ENCODE assay signal across 7 mouse cellular contexts in genomic region chr17:80563762-80564610, GRCm38 (mm10). TPM values are rescaled to one million over a fixed set of nuclear protein-coding genes. Genes with fewer than 3 reads are reported as not detected.
DNase-seq lines count a peak whose midpoint lies in the region; ATAC-seq and TF ChIP-seq lines count a peak whose summit lies in the region.
"Not testable (repeated sequence)": the region's sequence is repeated elsewhere in the genome, so short reads cannot be mapped to it uniquely, and the experiment has no call there.

No protein-coding gene starts in this region.

- WGBS in heart, embryonic 15.5 days: 86% methylated on average over 27 of the region's 27 CpGs
- 95% methylated on average over 27 of the region's 27 CpGs for WGBS in limb, embryonic 10.5 days

- not testable (repeated sequence) for H3K79me2 ChIP-seq in MEL (ENCODE audit: control insufficient read depth, insufficient read depth, low read length, poor library complexity)

- H3K9ac ChIP-seq in MEL (ENCODE audit: control insufficient read depth, low read depth, low read length, poor library complexity, severe bottlenecking): peak overlapping the region; percentile 80
- H3K9ac ChIP-seq in heart, embryonic 15.5 days: not testable (repeated sequence)

- not testable (repeated sequence) for H3K9me3 ChIP-seq in MEL (replicated peaks; ENCODE audit: insufficient read depth, low read length); heart, embryonic 15.5 days (replicated peaks); limb, embryonic 10.5 days (replicated peaks)

- TF ChIP-seq RAD21 in MEL (IDR thresholded peaks at IDR 0.05; ENCODE audit: low read depth, low read length): not testable (repeated sequence)

- peak; percentile 92 for DNase-seq in MEL (ENCODE audit: low read depth, low spot score)
- DNase-seq in limb, embryonic 10.5 days (ENCODE audit: low spot score): peak; percentile 9
- peak; percentile 19 for DNase-seq in lung, postnatal 10 days
- DNase-seq in naive thymus-derived CD4-positive, alpha-beta T cell, adult 2 months (ENCODE audit: low read depth): peak; percentile 89
- peak; percentile 75 for DNase-seq in splenic B cell, adult 2 months (ENCODE audit: low read depth, low spot score)

- H3K4me2 ChIP-seq in heart, embryonic 15.5 days: not testable (repeated sequence)

- peak overlapping the region; percentile 95 for H3K27ac ChIP-seq in MEL (ENCODE audit: control insufficient read depth, low read depth, low read length)
- H3K27ac ChIP-seq in heart, embryonic 15.5 days; limb, embryonic 10.5 days: not testable (repeated sequence)

- ATAC-seq in erythroblast, adult 5-6 weeks (replicated peaks; ENCODE audit: low FRiP score, poor library complexity, severe bottlenecking): peak; percentile 48
- not testable (repeated sequence) for ATAC-seq in heart, embryonic 15.5 days (replicated peaks; ENCODE audit: insufficient number of reproducible peaks, insufficient read depth, low FRiP score, low read depth)

- H3K36me3 ChIP-seq in MEL (ENCODE audit: control insufficient read depth in 1 of 2, insufficient read depth in 2 of 2, low read length in 2 of 2); heart, embryonic 15.5 days; splenic B cell, adult 2 months (ENCODE audit: control insufficient read depth, insufficient read depth, low read length, poor library complexity, severe bottlenecking): not testable (repeated sequence)
- peaks cover 14% of the 10 kb centered on the region for H3K36me3 ChIP-seq in limb, embryonic 10.5 days

- H3K4me3 ChIP-seq in MEL (ENCODE audit: control insufficient read depth in 1 of 2, insufficient read depth in 1 of 2, low read depth in 2 of 2, low read length in 2 of 2): peak overlapping the region; percentile 75 to 80
- peak overlapping the region; percentile 8; the same call in 1 of the 2 replicates for H3K4me3 ChIP-seq in heart, embryonic 15.5 days
- not testable (repeated sequence) for H3K4me3 ChIP-seq in limb, embryonic 10.5 days

- TF ChIP-seq EP300 in MEL (IDR thresholded peaks at IDR 0.05; ENCODE audit: low read depth in 1 of 2, low read length in 2 of 2): not testable (repeated sequence)

- TF ChIP-seq CTCF in MEL (IDR thresholded peaks at IDR 0.05 in 2 of 3, conservative IDR thresholded peaks at IDR 0.05 in 1 of 3; ENCODE audit: control insufficient read depth in 1 of 3, insufficient read depth in 1 of 3, low read depth in 2 of 3, low read length in 3 of 3, poor library complexity in 1 of 3, severe bottlenecking in 1 of 3): not testable (repeated sequence)

- H3K27me3 ChIP-seq in MEL (ENCODE audit: control insufficient read depth in 1 of 2, insufficient read depth in 2 of 2, low read length in 2 of 2); heart, embryonic 15.5 days; limb, embryonic 10.5 days (ENCODE audit: low read depth, poor library complexity, severe bottlenecking); splenic B cell, adult 2 months (ENCODE audit: control insufficient read depth, insufficient read depth, low read length, poor library complexity, severe bottlenecking): not testable (repeated sequence)

- TF ChIP-seq POLR2A in MEL (IDR thresholded peaks at IDR 0.05; ENCODE audit: control insufficient read depth in 1 of 2, insufficient read depth in 1 of 2, low read depth in 1 of 2, low read length in 2 of 2, poor library complexity in 1 of 2): peak; percentile 40 to 78; a peak in 2 of 4 replicates

- H3K4me1 ChIP-seq in MEL (ENCODE audit: control insufficient read depth in 1 of 2, insufficient read depth in 2 of 2, low read length in 2 of 2); heart, embryonic 15.5 days (replicated peaks); limb, embryonic 10.5 days: not testable (repeated sequence)

TF ChIP-seq in MEL, 35 proteins besides CTCF, POLR2A, EP300 and RAD21:
- TF ChIP-seq MAX (IDR thresholded peaks at IDR 0.05; ENCODE audit: low read length) (peak; percentile 58; the same call in 1 of the 2 replicates), NELFE (IDR thresholded peaks at IDR 0.05; ENCODE audit: low read depth, low read length) (peak; percentile 75), ETS1 (IDR thresholded peaks at IDR 0.05; ENCODE audit: low read depth, low read length) (peak; percentile 27; the same call in 1 of the 2 replicates), TCF12 (IDR thresholded peaks at IDR 0.05; ENCODE audit: low read depth, low read length) (peak; percentile 26; the same call in 1 of the 2 replicates), HCFC1 (IDR thresholded peaks at IDR 0.05; ENCODE audit: low read depth, low read length) (peak; percentile 32; the same call in 1 of the 2 replicates), TBP (IDR thresholded peaks at IDR 0.05; ENCODE audit: low read depth, low read length) (peak; percentile 92), POLR2AphosphoS2 (IDR thresholded peaks at IDR 0.05; ENCODE audit: low read length) (peak; percentile 80), MXI1 (IDR thresholded peaks at IDR 0.05; ENCODE audit: low read depth, low read length) (peak; percentile 68), CHD1 (IDR thresholded peaks at IDR 0.05; ENCODE audit: low read depth, low read length) (peak; percentile 95), ZMIZ1 (IDR thresholded peaks at IDR 0.05; ENCODE audit: low read depth, low read length) (peak; percentile 87), SIN3A (IDR thresholded peaks at IDR 0.05; ENCODE audit: low read length) (peak; percentile 23)

RNA-seq across cellular contexts. Expression of gene Cdkl4, which starts 13.6 kb away (rescaled TPM):
- 0.36 and 0.42 TPM in 2 replicates for total RNA-seq in MEL (2012; rRNA removed)
- under 1 TPM in 1 of 2 experiments, not detected in 1; 0.71 TPM for polyA plus RNA-seq in MEL (2012; ENCODE audit: insufficient read depth in 1 of 2, insufficient read length in 2 of 2, low read depth in 1 of 2, low replicate concordance in 2 of 2, missing spikeins in 1 of 2)
- not detected in 2 replicates for total RNA-seq in erythroblast, adult 5-6 weeks (2015; ENCODE audit: low replicate concordance)
- total RNA-seq in erythroblast, adult 5-6 weeks (2017; ENCODE audit: low replicate concordance): 0.42 and 1.0 TPM in 2 replicates
- 0.06 and 0.14 TPM in 2 replicates for polyA plus RNA-seq in heart, embryonic 15.5 days (2015; fragmentation: Nextera tagmentation; extraction: Ambion mirVana)
- polyA plus RNA-seq in limb, embryonic 10.5 days (2016; fragmentation: Nextera tagmentation; extraction: Ambion mirVana): 0.14 and 0.51 TPM in 2 replicates

Comparison
In these comparisons a context has a peak if more than half of its experiments do, and no peak if none do; other contexts are left out.
1. DNase-seq: peak in every context shown above with its lines; median percentile 92 in MEL; 89 in naive thymus-derived CD4-positive, alpha-beta T cell, adult 2 months; 75 in splenic B cell, adult 2 months; 19 in lung, postnatal 10 days; 9 in limb, embryonic 10.5 days.